Mouse (Mus musculus): ENCODE measurements at regions not wholly inside any gene's neighbourhood (a gene's known extent, or its start where the extent isn't known, plus 50 kb on each side); places are given as distances from the start of the nearest gene placed in this dataset.

- TF ChIP-seq CTCF (IDR thresholded peaks at IDR 0.05; ENCODE audit: low read depth, low read length) (no peak), POLR2A (IDR thresholded peaks at IDR 0.05; ENCODE audit: extremely low read depth, insufficient read depth, low read length) (no peak)
These were observed 572.9 kb downstream of the Dach1 start for GRCm38 (mm10) chr14:97596694-97597093.
